In genomic region chrX:136773035-136773434, GRCm38 (mm10) we compare ENCODE assay signal across 18 mouse cellular contexts. TPM values are rescaled to one million over a fixed set of nuclear protein-coding genes. Genes with fewer than 3 reads are reported as not detected.
DNase-seq lines count a peak whose midpoint lies in the region; ATAC-seq and TF ChIP-seq lines count a peak whose summit lies in the region.
"Had no signal": no experiment of that assay in that cellular context is flagged by ENCODE, and none has a peak within 500 bp of the region (broad histone marks: within the 10 kb centered on the region; RNA-seq: fewer than 3 reads in every experiment).

No protein-coding gene starts in this region.

- H3K4me1 ChIP-seq in forebrain, postnatal 0 days (ENCODE audit: insufficient read depth) = no peaks in the 10 kb centered on the region
- no peaks in the 10 kb centered on the region for H3K4me1 ChIP-seq in forebrain, embryonic 11.5 days (replicated peaks; ENCODE audit: control insufficient read depth, insufficient read depth, low read length)
- no peaks in the 10 kb centered on the region for H3K4me1 ChIP-seq in lung, postnatal 0 days (ENCODE audit: insufficient read depth, low read depth, low read length)
- no peaks in the 10 kb centered on the region for H3K4me1 ChIP-seq in lung, adult 2 months (ENCODE audit: control insufficient read depth, insufficient read depth, low read length)
- H3K4me1 ChIP-seq: embryonic facial prominence, embryonic 12.5 days; forebrain, embryonic 12.5 days; hindbrain, embryonic 13.5 days; neural tube, embryonic 13.5 days had no signal

- H3K4me2 ChIP-seq in forebrain, postnatal 0 days (ENCODE audit: low read depth) = no peak overlapping the region
- H3K4me2 ChIP-seq in forebrain, embryonic 11.5 days (ENCODE audit: low read depth, low read length, severe bottlenecking) = no peak overlapping the region
- no peak overlapping the region for H3K4me2 ChIP-seq in lung, postnatal 0 days (replicated peaks; ENCODE audit: low read depth, low read length)
- H3K4me2 ChIP-seq: embryonic facial prominence, embryonic 12.5 days; forebrain, embryonic 12.5 days; hindbrain, embryonic 13.5 days; liver, embryonic 11.5 days; neural tube, embryonic 13.5 days had no signal

- H3K27ac ChIP-seq in forebrain, postnatal 0 days (ENCODE audit: low read depth, low read length) = no peak overlapping the region
- no peak overlapping the region for H3K27ac ChIP-seq in forebrain, embryonic 11.5 days (ENCODE audit: low read depth, low read length)
- H3K27ac ChIP-seq in lung, postnatal 0 days (ENCODE audit: low read length) = no peak overlapping the region
- H3K27ac ChIP-seq: embryonic facial prominence, embryonic 12.5 days; forebrain, embryonic 12.5 days; hindbrain, embryonic 13.5 days; macrophage; neural tube, embryonic 13.5 days had no signal

- no peak for TF ChIP-seq EP300 in lung, postnatal 0 days (IDR thresholded peaks at IDR 0.05)

- DNase-seq in forebrain, postnatal 0 days = peak; percentile 5
- DNase-seq in forebrain, embryonic 11.5 days (ENCODE audit: low spot score) = no peak
- peak; percentile 34 for DNase-seq in lung, postnatal 0 days (ENCODE audit: low spot score)
- DNase-seq in lung, adult 2 months = no peak
- peak; percentile 23 for DNase-seq in fibroblast of lung, adult 2 months (ENCODE audit: low read depth)
- no peak for DNase-seq in frontal cortex, postnatal 25 days (ENCODE audit: low spot score in 2 of 2)
- no peak for DNase-seq in liver
- DNase-seq: adrenal gland, adult 2 months; gastrocnemius, postnatal 14 days; kidney, adult 9 months had no signal

- H3K27me3 ChIP-seq in forebrain, postnatal 0 days (ENCODE audit: insufficient read depth, low read length) = no peaks in the 10 kb centered on the region
- H3K27me3 ChIP-seq in forebrain, embryonic 11.5 days (ENCODE audit: control insufficient read depth, insufficient read depth, low read length) = no peaks in the 10 kb centered on the region
- no peaks in the 10 kb centered on the region for H3K27me3 ChIP-seq in lung, postnatal 0 days (replicated peaks; ENCODE audit: insufficient read depth, low read length)
- H3K27me3 ChIP-seq: embryonic facial prominence, embryonic 12.5 days; hindbrain, embryonic 13.5 days; neural tube, embryonic 13.5 days had no signal

- H3K9me3 ChIP-seq in forebrain, postnatal 0 days (ENCODE audit: low read length) = no peaks in the 10 kb centered on the region
- H3K9me3 ChIP-seq in forebrain, embryonic 11.5 days (ENCODE audit: control insufficient read depth, low read length) = no peaks in the 10 kb centered on the region
- no peaks in the 10 kb centered on the region for H3K9me3 ChIP-seq in lung, postnatal 0 days (ENCODE audit: low read length)
- H3K9me3 ChIP-seq: embryonic facial prominence, embryonic 12.5 days; forebrain, embryonic 12.5 days; hindbrain, embryonic 13.5 days; neural tube, embryonic 13.5 days had no signal

- H3K9ac ChIP-seq in forebrain, postnatal 0 days = no peak overlapping the region
- H3K9ac ChIP-seq in forebrain, embryonic 11.5 days (ENCODE audit: low read length) = no peak overlapping the region
- H3K9ac ChIP-seq in lung, postnatal 0 days (replicated peaks; ENCODE audit: low read depth) = no peak overlapping the region
- H3K9ac ChIP-seq: embryonic facial prominence, embryonic 12.5 days; forebrain, embryonic 12.5 days; hindbrain, embryonic 13.5 days; neural tube, embryonic 13.5 days had no signal

- TF ChIP-seq CTCF in forebrain, postnatal 0 days (IDR thresholded peaks at IDR 0.05; ENCODE audit: low read depth) = no peak
- no peak for TF ChIP-seq CTCF in lung, postnatal 0 days (IDR thresholded peaks at IDR 0.05)
- no peak for TF ChIP-seq CTCF in lung, adult 2 months (IDR thresholded peaks at IDR 0.05; ENCODE audit: insufficient read depth, low read length)

- ATAC-seq in forebrain, postnatal 0 days = peak; percentile 23; the same call in 1 of the 2 replicates
- ATAC-seq in forebrain, embryonic 11.5 days (replicated peaks; ENCODE audit: low FRiP score) = no peak
- ATAC-seq in lung, postnatal 0 days = peak; percentile 47

- WGBS in forebrain, postnatal 0 days = 69% methylated on average over 1 of the region's 1 CpGs
- WGBS in forebrain, embryonic 11.5 days = 72% methylated on average over 1 of the region's 1 CpGs
- 53% methylated on average over 1 of the region's 1 CpGs for WGBS in lung, postnatal 0 days
- WGBS in lung, adult 2 months = 42% methylated on average over 1 of the region's 1 CpGs

- H3K4me3 ChIP-seq in forebrain, postnatal 0 days (ENCODE audit: low read depth, low read length) = no peak overlapping the region
- no peak overlapping the region for H3K4me3 ChIP-seq in forebrain, embryonic 11.5 days (ENCODE audit: low read depth, low read length)
- no peak overlapping the region for H3K4me3 ChIP-seq in lung, postnatal 0 days (ENCODE audit: low read depth, low read length)
- no peak overlapping the region for H3K4me3 ChIP-seq in lung, adult 2 months (replicated peaks; ENCODE audit: extremely low read depth, low read depth, low read length)
- H3K4me3 ChIP-seq: embryonic facial prominence, embryonic 12.5 days; forebrain, embryonic 12.5 days; hindbrain, embryonic 13.5 days; neural tube, embryonic 13.5 days had no signal

- no peak for TF ChIP-seq POLR2A in lung, adult 2 months (IDR thresholded peaks at IDR 0.05; ENCODE audit: borderline replicate concordance, extremely low read depth, low read depth, low read length)

- no peaks in the 10 kb centered on the region for H3K36me3 ChIP-seq in forebrain, postnatal 0 days (ENCODE audit: insufficient read depth)
- no peaks in the 10 kb centered on the region for H3K36me3 ChIP-seq in forebrain, embryonic 11.5 days (ENCODE audit: control insufficient read depth, insufficient read depth, low read length)
- H3K36me3 ChIP-seq in lung, postnatal 0 days (ENCODE audit: insufficient read depth, low read length) = no peaks in the 10 kb centered on the region
- H3K36me3 ChIP-seq: embryonic facial prominence, embryonic 12.5 days; forebrain, embryonic 12.5 days; hindbrain, embryonic 13.5 days; neural tube, embryonic 13.5 days had no signal

RNA-seq across cellular contexts. Expression of gene Glra4, which starts 6.9 kb away (rescaled TPM):
- total RNA-seq in forebrain, postnatal 0 days (2014; rRNA removed) = 0.08 TPM in 1 of 2 replicates, not detected in the other
- not detected in 2 replicates for polyA plus RNA-seq in forebrain, postnatal 0 days (2015; fragmentation: Nextera tagmentation; extraction: Ambion mirVana)
- not detected in 2 replicates for polyA plus RNA-seq in forebrain, embryonic 11.5 days (2014; fragmentation: Nextera tagmentation; extraction: Ambion mirVana)
- not detected in 2 replicates for polyA plus RNA-seq in lung, postnatal 0 days (2015; fragmentation: Nextera tagmentation; extraction: Ambion mirVana)
- not detected in 2 replicates for polyA plus RNA-seq in lung, adult 2 months (2012; rRNA removed)
- total RNA-seq: gastrocnemius, postnatal 14 days had no signal
- polyA plus RNA-seq: adrenal gland, adult 2 months; embryonic facial prominence, embryonic 12.5 days; forebrain, embryonic 12.5 days; hindbrain, embryonic 13.5 days; macrophage; midbrain, postnatal 0 days; thymus, postnatal 0 days had no signal

RNA-seq across cellular contexts. Expression of gene Morf4l2, which starts 29.5 kb away (rescaled TPM):
- 542 and 544 TPM in 2 replicates for total RNA-seq in forebrain, postnatal 0 days (2014; rRNA removed)
- 603 and 616 TPM in 2 replicates for polyA plus RNA-seq in forebrain, postnatal 0 days (2015; fragmentation: Nextera tagmentation; extraction: Ambion mirVana)
- 550 and 558 TPM in 2 replicates for polyA plus RNA-seq in forebrain, embryonic 11.5 days (2014; fragmentation: Nextera tagmentation; extraction: Ambion mirVana)
- polyA plus RNA-seq in lung, postnatal 0 days (2015; fragmentation: Nextera tagmentation; extraction: Ambion mirVana) = 293 and 313 TPM in 2 replicates
- polyA plus RNA-seq in lung, adult 2 months (2012; rRNA removed) = 24.2 and 43.0 TPM in 2 replicates

RNA-seq across cellular contexts. Expression of gene Plp1, which starts 49.4 kb away (rescaled TPM):
- total RNA-seq in forebrain, postnatal 0 days (2014; rRNA removed) = 26.9 and 36.3 TPM in 2 replicates
- polyA plus RNA-seq in forebrain, postnatal 0 days (2015; fragmentation: Nextera tagmentation; extraction: Ambion mirVana) = 15.4 and 16.4 TPM in 2 replicates
- polyA plus RNA-seq in forebrain, embryonic 11.5 days (2014; fragmentation: Nextera tagmentation; extraction: Ambion mirVana) = 6.8 and 7.4 TPM in 2 replicates
- 0.84 and 1.6 TPM in 2 replicates for polyA plus RNA-seq in lung, postnatal 0 days (2015; fragmentation: Nextera tagmentation; extraction: Ambion mirVana)
- 3.1 and 5.8 TPM in 2 replicates for polyA plus RNA-seq in lung, adult 2 months (2012; rRNA removed)

Comparison
In these comparisons a context has a peak if more than half of its experiments do, and no peak if none do; other contexts are left out.
1. DNase-seq: peak in forebrain, postnatal 0 days (single experiment), lung, postnatal 0 days (single experiment) and fibroblast of lung, adult 2 months (single experiment); none in forebrain, embryonic 11.5 days (single experiment), lung, adult 2 months (single experiment), frontal cortex, postnatal 25 days (0 of 2) and liver (single experiment).